Mouse (Mus musculus): ENCODE data around the gene Stard13.

GRCm38 (mm10) chr5:151149509-151149908 is 84.1 kb downstream of the Stard13 start:
- TF ChIP-seq CTCF (IDR thresholded peaks at IDR 0.05; ENCODE audit: extremely low read depth, insufficient read depth, insufficient read length, insufficient replicate concordance): no peak
- no peak for TF ChIP-seq POLR2A (IDR thresholded peaks at IDR 0.05; ENCODE audit: low read depth, low read length)
